Mouse (Mus musculus): ENCODE data around the gene Tspan31. TPM values are rescaled to one million over a fixed set of nuclear protein-coding genes. Genes with fewer than 3 reads are reported as not detected.

Tspan31 gene
- polyA plus RNA-seq, 1 experiment = 118 TPM

DNA sequence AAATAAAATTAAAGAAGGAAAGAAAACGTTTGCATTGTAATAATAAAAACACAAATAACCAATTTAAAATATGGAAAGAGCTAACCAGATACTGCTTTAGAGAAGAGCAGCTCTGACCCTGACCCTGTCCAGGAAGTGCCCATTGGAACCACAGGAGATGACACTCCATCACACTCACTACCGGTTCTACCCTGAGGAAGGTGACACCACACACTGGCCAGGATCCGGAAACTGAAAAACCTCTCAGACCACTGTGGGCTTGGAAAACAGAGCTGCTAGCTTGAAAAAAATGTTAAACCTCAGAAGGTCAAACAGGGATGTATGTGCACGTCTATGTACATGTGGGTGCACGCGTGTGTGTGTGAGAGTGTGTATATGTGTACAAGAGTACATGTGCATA is 31.1 kb upstream of the Tspan31 start:
- no peak overlapping the region for H3K27ac ChIP-seq (ENCODE audit: insufficient read depth, low read length)
- H3K4me1 ChIP-seq (ENCODE audit: control insufficient read depth, insufficient read depth, low read length) = no peaks in the 10 kb centered on the region
- TF ChIP-seq CTCF (IDR thresholded peaks at IDR 0.05; ENCODE audit: borderline replicate concordance, insufficient read depth, low read length) (no peak), POLR2A (IDR thresholded peaks at IDR 0.05; ENCODE audit: low read depth, low read length) (no peak)
- no peak overlapping the region for H3K4me3 ChIP-seq (ENCODE audit: insufficient read depth, low read length)

DNA sequence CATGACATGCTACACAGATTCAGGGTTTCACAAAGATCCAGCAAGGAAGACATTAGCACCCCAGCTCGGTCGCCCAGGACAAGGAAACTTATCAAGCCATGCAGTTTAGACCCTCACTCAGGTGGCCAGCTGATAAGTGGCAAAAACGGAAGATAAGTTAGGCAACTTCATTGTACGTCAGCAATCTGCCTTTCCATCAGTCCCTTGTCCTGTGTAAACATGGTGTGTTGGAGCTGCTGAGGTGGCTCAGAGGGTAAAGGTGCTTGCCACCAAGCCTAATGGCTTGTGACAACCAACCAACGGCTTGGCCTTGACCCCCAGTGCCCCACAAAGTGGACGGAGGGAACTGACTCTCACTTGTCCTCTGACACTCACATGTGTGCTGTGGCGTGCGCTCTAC is 30.4 kb upstream of the Tspan31 start:
- TF ChIP-seq POLR2A (IDR thresholded peaks at IDR 0.05; ENCODE audit: low read depth, low read length) (no peak), CTCF (IDR thresholded peaks at IDR 0.05; ENCODE audit: borderline replicate concordance, insufficient read depth, low read length) (no peak)
- H3K27ac ChIP-seq (ENCODE audit: insufficient read depth, low read length) = no peak overlapping the region
- H3K4me1 ChIP-seq (ENCODE audit: control insufficient read depth, insufficient read depth, low read length) = no peaks in the 10 kb centered on the region
- H3K4me3 ChIP-seq (ENCODE audit: insufficient read depth, low read length) = no peak overlapping the region

DNA sequence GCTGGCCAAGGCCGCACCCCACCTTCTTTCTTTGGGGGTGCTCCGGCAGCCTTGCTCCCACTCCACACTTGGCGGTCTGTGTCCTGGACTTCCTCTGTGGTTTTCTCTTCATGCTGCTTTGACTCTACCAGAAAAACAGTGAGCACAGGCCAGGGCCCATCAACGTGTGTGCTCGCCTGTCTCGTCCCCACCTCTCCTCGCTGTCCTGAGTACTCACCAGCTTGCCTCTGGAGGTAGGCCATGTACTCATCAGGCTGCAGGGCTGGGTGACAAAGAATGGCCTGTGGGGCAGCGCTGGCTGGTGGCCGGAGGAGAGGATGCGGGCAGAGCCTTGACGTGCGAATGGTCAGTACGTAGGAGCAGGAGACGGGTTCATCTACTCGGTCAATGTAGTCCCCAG is 29.8 kb upstream of the Tspan31 start:
- Histone ChIP-seq H3K4me1 (ENCODE audit: control insufficient read depth, insufficient read depth, low read length) (no peaks in the 10 kb centered on the region), H3K27ac (ENCODE audit: insufficient read depth, low read length) (no peak overlapping the region), H3K4me3 (ENCODE audit: insufficient read depth, low read length) (no peak overlapping the region)
- TF ChIP-seq CTCF (IDR thresholded peaks at IDR 0.05; ENCODE audit: borderline replicate concordance, insufficient read depth, low read length) (no peak), POLR2A (IDR thresholded peaks at IDR 0.05; ENCODE audit: low read depth, low read length) (no peak)

DNA sequence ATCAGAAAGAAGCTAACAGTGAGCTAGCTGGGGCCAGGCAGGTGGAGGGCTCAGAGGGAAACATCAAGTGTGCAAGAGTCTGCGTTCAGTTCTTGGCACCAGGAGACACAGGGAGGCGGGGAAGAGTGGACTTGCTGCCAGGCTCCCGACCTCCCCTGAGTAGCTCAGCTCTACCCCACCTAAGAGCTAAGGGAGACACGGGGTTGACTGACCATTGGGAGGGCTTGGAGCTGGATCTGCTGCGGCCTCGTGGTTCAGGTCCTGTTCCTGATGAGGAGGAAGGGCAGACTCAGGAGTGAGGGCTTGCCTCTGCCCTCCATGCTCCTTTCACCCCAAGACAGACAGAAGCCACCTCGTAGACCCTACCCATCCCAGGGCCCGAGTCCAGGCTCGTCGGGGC is 29.1 kb upstream of the Tspan31 start:
- Histone ChIP-seq H3K4me3 (ENCODE audit: insufficient read depth, low read length) (no peak overlapping the region), H3K27ac (ENCODE audit: insufficient read depth, low read length) (no peak overlapping the region), H3K4me1 (ENCODE audit: control insufficient read depth, insufficient read depth, low read length) (peaks cover 4% of the 10 kb centered on the region)
- no peak for TF ChIP-seq CTCF (IDR thresholded peaks at IDR 0.05; ENCODE audit: borderline replicate concordance, insufficient read depth, low read length)
- no peak for TF ChIP-seq POLR2A (IDR thresholded peaks at IDR 0.05; ENCODE audit: low read depth, low read length)

DNA sequence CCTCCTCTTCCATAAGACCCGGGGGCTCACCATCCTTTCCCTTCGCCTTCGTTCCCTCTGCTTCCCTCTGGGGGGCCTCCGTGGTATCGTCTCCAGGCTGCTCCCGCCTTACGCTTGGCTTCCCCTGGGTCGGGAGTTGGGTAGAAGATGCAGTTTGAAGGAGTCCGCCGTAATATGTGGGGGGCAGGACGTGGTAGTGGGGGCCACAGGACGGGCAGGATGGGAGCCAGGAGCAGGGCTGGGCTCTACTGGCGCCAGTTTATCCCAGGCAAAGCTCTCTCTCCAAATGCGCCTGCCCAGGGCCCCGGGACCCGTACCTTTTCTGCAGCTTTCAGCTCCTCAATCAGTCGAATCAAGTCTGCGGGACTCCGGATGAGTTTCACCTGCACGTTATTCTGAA is 28.4 kb upstream of the Tspan31 start:
- H3K4me1 ChIP-seq (ENCODE audit: control insufficient read depth, insufficient read depth, low read length) = peaks cover 7% of the 10 kb centered on the region
- no peak overlapping the region for H3K4me3 ChIP-seq (ENCODE audit: insufficient read depth, low read length)
- TF ChIP-seq CTCF (IDR thresholded peaks at IDR 0.05; ENCODE audit: borderline replicate concordance, insufficient read depth, low read length) = no peak
- TF ChIP-seq POLR2A (IDR thresholded peaks at IDR 0.05; ENCODE audit: low read depth, low read length) = no peak
- no peak overlapping the region for H3K27ac ChIP-seq (ENCODE audit: insufficient read depth, low read length)

DNA sequence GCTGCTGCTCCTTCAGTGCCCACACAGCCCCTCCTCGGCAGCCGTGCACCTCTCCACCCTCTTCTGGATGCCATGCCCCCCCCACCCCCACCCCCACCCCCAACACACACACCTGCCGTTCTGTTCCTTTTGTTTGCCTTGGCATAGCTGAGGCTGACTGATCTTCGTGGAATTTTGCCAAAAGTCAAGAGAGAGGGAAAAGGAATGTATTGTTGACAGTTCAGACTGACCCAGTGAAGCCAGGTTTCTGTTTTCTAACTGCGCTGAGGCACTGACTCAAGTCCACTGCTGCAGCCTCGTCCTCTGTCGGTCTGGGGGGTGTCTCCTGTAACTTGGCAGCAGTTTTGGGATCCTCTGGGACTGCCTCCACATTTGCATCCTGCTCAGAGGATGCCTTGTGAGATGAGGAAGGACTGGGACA is 24.3 kb upstream of the Tspan31 start:
- TF ChIP-seq POLR2A (IDR thresholded peaks at IDR 0.05; ENCODE audit: low read depth, low read length) = no peak
- TF ChIP-seq CTCF (IDR thresholded peaks at IDR 0.05; ENCODE audit: borderline replicate concordance, insufficient read depth, low read length) = no peak
- Histone ChIP-seq H3K4me1 (ENCODE audit: control insufficient read depth, insufficient read depth, low read length) (peaks cover 7% of the 10 kb centered on the region), H3K27ac (ENCODE audit: insufficient read depth, low read length) (no peak overlapping the region), H3K4me3 (ENCODE audit: insufficient read depth, low read length) (no peak overlapping the region)

DNA sequence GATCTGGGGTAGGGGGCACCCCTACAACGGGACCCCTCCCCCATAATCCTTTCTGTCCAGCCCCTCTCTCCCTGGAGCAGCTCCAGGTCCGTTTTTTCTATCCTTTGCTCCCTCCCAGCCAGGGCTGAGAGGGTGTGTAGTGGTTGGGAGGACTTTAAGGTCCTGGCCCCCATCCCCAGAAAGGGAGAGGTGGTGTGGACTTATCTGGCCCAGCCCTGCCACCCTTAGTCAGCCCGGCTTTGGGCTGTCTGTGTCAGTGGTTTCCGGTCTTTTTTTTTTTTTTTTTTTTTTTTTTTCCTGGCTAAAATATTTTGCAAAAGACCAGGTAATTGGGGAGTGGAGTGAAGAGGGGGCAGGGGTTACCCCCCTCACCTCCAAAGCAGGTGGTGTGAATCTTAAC is 22.7 kb upstream of the Tspan31 start:
- H3K27ac ChIP-seq (ENCODE audit: insufficient read depth, low read length) = no peak overlapping the region
- no peak overlapping the region for H3K4me3 ChIP-seq (ENCODE audit: insufficient read depth, low read length)
- no peak for TF ChIP-seq CTCF (IDR thresholded peaks at IDR 0.05; ENCODE audit: borderline replicate concordance, insufficient read depth, low read length)
- no peak for TF ChIP-seq POLR2A (IDR thresholded peaks at IDR 0.05; ENCODE audit: low read depth, low read length)
- peaks cover 7% of the 10 kb centered on the region for H3K4me1 ChIP-seq (ENCODE audit: control insufficient read depth, insufficient read depth, low read length)

DNA sequence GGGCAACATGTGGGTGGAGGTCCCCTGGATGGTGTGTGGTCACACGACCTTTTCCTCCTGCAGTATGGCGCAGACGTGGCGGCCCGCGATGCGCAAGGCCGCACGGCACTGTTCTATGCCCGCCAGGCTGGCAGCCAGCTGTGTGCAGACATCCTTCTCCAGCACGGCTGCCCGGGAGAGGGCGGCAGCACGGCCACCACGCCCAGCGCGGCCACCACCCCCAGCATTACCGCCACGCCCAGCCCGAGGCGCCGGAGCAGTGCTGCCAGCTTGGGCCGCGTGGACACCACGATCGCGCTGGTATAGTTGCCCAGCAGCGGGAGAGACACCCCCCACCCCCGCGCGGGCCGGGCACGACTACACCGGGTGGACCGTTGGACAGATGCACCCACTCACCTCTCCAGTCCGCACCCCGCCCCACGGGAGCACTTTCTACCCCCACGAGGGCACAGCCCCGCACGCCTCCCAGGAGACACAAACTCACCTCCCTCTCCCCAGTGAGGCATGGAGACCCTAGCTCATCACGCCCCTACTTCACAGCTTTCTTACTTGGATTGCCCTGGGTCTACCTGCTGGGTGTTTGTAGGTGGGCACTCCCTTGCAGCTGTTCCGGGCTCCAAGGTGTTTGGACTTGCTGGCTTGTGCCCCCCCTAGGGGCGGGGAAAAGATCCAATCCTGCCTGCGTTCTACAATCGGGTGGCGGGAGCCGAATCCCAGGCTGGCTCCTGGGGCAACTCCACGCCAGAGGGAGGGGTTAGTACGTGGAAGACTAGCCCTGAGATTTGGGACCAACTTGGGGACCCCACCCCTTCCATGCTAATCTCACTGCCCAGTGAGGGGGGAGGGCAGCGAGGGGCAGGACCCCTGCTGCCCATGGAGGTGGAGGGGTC is 21.7 kb upstream of the Tspan31 start:
- Histone ChIP-seq H3K4me1 (ENCODE audit: control insufficient read depth, insufficient read depth, low read length) (peaks cover 7% of the 10 kb centered on the region), H3K4me3 (ENCODE audit: insufficient read depth, low read length) (no peak overlapping the region), H3K27ac (ENCODE audit: insufficient read depth, low read length) (no peak overlapping the region)
- TF ChIP-seq CTCF (IDR thresholded peaks at IDR 0.05; ENCODE audit: borderline replicate concordance, insufficient read depth, low read length) (no peak), POLR2A (IDR thresholded peaks at IDR 0.05; ENCODE audit: low read depth, low read length) (no peak)

DNA sequence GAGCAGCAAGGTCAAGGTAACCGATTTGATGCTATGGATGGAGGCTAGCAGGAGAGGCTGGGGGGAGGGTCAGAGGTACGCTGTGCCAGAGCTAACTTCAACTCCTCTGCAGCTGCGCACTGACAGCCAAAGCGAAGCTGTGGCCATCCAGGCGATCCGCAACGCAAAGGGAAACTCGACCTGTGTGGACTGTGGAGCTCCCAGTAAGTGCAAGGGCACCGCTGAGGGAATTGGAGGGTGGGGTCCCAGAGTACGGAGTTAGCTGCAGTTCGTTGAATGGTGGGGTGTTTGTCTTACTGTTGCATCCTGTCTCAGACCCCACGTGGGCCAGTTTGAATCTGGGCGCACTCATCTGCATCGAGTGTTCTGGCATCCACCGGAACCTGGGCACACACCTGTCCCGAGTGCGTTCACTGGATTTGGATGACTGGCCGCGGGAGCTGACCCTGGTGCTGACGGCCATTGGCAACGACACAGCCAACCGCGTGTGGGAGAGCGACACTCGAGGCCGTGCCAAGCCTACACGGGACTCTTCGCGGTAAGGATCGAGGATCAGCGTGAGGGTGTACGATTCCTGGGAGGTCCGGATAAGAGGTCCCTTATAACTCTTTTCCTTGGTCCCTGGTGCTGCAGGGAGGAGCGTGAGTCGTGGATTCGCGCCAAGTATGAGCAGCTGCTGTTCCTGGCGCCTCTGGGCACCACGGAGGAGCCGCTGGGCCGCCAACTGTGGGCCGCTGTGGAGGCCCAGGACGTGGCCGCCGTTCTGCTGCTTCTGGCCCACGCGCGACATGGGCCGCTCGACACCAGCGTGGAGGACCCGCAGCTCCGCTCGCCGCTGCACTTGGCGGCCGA is 20.7 kb upstream of the Tspan31 start:
- TF ChIP-seq POLR2A (IDR thresholded peaks at IDR 0.05; ENCODE audit: low read depth, low read length) (no peak), CTCF (IDR thresholded peaks at IDR 0.05; ENCODE audit: borderline replicate concordance, insufficient read depth, low read length) (no peak)
- no peak overlapping the region for H3K27ac ChIP-seq (ENCODE audit: insufficient read depth, low read length)
- H3K4me3 ChIP-seq (ENCODE audit: insufficient read depth, low read length) = no peak overlapping the region
- peaks cover 7% of the 10 kb centered on the region for H3K4me1 ChIP-seq (ENCODE audit: control insufficient read depth, insufficient read depth, low read length)

DNA sequence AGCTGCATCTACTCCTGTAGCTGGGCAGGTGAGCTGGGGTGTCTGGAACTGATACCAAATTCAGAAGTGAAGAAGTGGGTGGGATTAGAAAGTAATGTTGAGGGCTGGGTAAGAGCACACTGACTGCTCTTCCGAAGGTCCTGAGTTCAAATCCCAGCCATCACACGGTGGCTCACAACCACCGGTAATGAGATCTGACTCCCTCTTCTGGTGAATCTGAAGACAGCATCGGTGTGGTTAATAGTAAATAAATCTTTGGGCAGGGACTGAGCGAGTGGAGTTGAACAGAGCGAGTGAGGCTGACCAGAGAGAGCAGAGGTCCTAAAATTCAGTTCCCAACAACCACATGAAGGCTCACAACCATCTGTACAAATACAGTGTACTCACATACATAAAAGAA is 15.6 kb upstream of the Tspan31 start:
- no peaks in the 10 kb centered on the region for H3K4me1 ChIP-seq (ENCODE audit: control insufficient read depth, insufficient read depth, low read length)
- no peak overlapping the region for H3K27ac ChIP-seq (ENCODE audit: insufficient read depth, low read length)
- no peak for TF ChIP-seq POLR2A (IDR thresholded peaks at IDR 0.05; ENCODE audit: low read depth, low read length)
- TF ChIP-seq CTCF (IDR thresholded peaks at IDR 0.05; ENCODE audit: borderline replicate concordance, insufficient read depth, low read length) = no peak

More for the DNA sequence above, 15.6 kb upstream of the Tspan31 start:
- no peak overlapping the region for H3K4me3 ChIP-seq (ENCODE audit: insufficient read depth, low read length)

Data from embryonic fibroblast, embryonic 13.5 days (primary cell).